19 mouse cellular contexts compared by ENCODE assay signal in the genomic region with DNA sequence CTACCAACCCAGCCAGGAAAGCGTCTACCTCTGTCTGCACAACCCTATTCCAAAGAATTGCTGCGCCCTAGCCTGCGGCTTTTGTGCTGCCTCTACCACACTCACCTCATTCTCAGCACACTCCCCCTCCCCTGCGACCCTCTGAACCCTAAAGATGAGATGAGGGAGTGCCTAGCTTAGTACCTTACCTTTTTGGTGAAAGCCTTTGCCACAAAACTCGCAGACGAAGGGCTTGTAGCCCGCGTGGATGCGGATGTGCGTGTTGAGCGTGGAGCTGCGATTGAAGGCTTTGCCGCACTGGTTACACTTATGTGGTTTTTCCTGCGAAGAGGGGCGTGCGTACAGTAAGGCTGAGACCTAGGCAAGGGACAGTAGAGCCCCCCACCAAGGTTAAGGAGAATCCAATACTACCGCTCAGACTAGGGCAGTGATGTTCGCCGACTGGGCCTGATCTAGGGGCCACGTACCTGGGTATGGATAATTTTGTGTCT. TPM values are rescaled to one million over a fixed set of nuclear protein-coding genes. Genes with fewer than 3 reads are reported as not detected.
DNase-seq lines count a peak whose midpoint lies in the region; ATAC-seq and TF ChIP-seq lines count a peak whose summit lies in the region.
"Had no signal": no experiment of that assay in that cellular context is flagged by ENCODE, and none has a peak within 500 bp of the region (broad histone marks: within the 10 kb centered on the region; RNA-seq: fewer than 3 reads in every experiment).

No protein-coding gene starts in this region.

- H3K27me3 ChIP-seq in forebrain, embryonic 11.5 days (ENCODE audit: control insufficient read depth, insufficient read depth, low read length): peaks cover 48% of the 10 kb centered on the region
- peaks cover 99% of the 10 kb centered on the region for H3K27me3 ChIP-seq in midbrain, embryonic 13.5 days

- peak overlapping the region; percentile 60 for H3K4me2 ChIP-seq in forebrain, embryonic 11.5 days (ENCODE audit: low read depth, low read length, severe bottlenecking)
- H3K4me2 ChIP-seq in midbrain, embryonic 13.5 days (replicated peaks): peak overlapping the region; percentile 37
- H3K4me2 ChIP-seq: heart, embryonic 15.5 days; lung, embryonic 15.5 days had no signal

- H3K36me3 ChIP-seq in forebrain, embryonic 11.5 days (ENCODE audit: control insufficient read depth, insufficient read depth, low read length): no peaks in the 10 kb centered on the region
- no peaks in the 10 kb centered on the region for H3K36me3 ChIP-seq in midbrain, embryonic 13.5 days
- H3K36me3 ChIP-seq: heart, embryonic 15.5 days; lung, embryonic 15.5 days had no signal

- no peak for TF ChIP-seq CTCF in layer of hippocampus, adult 2 months (conservative IDR thresholded peaks at IDR 0.05)
- TF ChIP-seq CTCF in brain, embryonic 14.5 days (IDR thresholded peaks at IDR 0.05; ENCODE audit: borderline replicate concordance, extremely low read depth, insufficient read depth, insufficient read length): no peak

- peak overlapping the region; percentile 92 for H3K27ac ChIP-seq in layer of hippocampus, adult 2 months
- peak overlapping the region; percentile 97 for H3K27ac ChIP-seq in forebrain, embryonic 11.5 days (ENCODE audit: low read depth, low read length)
- no peak overlapping the region; the same call in 1 of the 2 replicates for H3K27ac ChIP-seq in midbrain, embryonic 13.5 days
- H3K27ac ChIP-seq: heart, embryonic 15.5 days; kidney, postnatal 0 days; lung, embryonic 15.5 days had no signal

- WGBS in forebrain, embryonic 11.5 days: under 1% methylated on average over 20 of the region's 20 CpGs
- WGBS in midbrain, embryonic 13.5 days: 2% methylated on average over 20 of the region's 20 CpGs

- no peak for DNase-seq in layer of hippocampus, adult 2 months (ENCODE audit: low spot score in 2 of 2)
- DNase-seq in layer of hippocampus, adult 9-10 months (ENCODE audit: low spot score): no peak
- DNase-seq in brain, embryonic 14.5 days (ENCODE audit: low read depth): peak; percentile 66
- peak; percentile 61 for DNase-seq in forebrain, embryonic 11.5 days (ENCODE audit: low spot score)
- DNase-seq in adrenal gland, postnatal 10 days: no peak
- no peak for DNase-seq in lung, adult 18-20 months
- DNase-seq: adrenal gland, adult 2 months; gastrocnemius, postnatal 14 days; liver; thymus, postnatal 25 days had no signal

- no peak for TF ChIP-seq POLR2A in brain, embryonic 14.5 days (IDR thresholded peaks at IDR 0.05; ENCODE audit: borderline replicate concordance, extremely low read depth, insufficient read depth, insufficient read length, poor library complexity, severe bottlenecking)

- no peaks in the 10 kb centered on the region for H3K9me3 ChIP-seq in forebrain, embryonic 11.5 days (ENCODE audit: control insufficient read depth, low read length)
- no peaks in the 10 kb centered on the region for H3K9me3 ChIP-seq in midbrain, embryonic 13.5 days
- H3K9me3 ChIP-seq: heart, embryonic 15.5 days; lung, embryonic 15.5 days had no signal

- peak overlapping the region; percentile 91 for H3K9ac ChIP-seq in forebrain, embryonic 11.5 days (ENCODE audit: low read length)
- H3K9ac ChIP-seq in midbrain, embryonic 13.5 days (replicated peaks): peak overlapping the region; percentile 21
- H3K9ac ChIP-seq: heart, embryonic 15.5 days; lung, embryonic 15.5 days had no signal

- peak overlapping the region; percentile 61 for H3K4me3 ChIP-seq in layer of hippocampus, adult 2 months
- peak overlapping the region; percentile 60 for H3K4me3 ChIP-seq in forebrain, embryonic 11.5 days (ENCODE audit: low read depth, low read length)
- H3K4me3 ChIP-seq in midbrain, embryonic 13.5 days (replicated peaks): peak overlapping the region; percentile 33
- H3K4me3 ChIP-seq: lung, embryonic 15.5 days had no signal

- peaks cover 22% of the 10 kb centered on the region; the same call in 1 of the 2 replicates for H3K4me1 ChIP-seq in forebrain, embryonic 11.5 days (replicated peaks; ENCODE audit: control insufficient read depth, insufficient read depth, low read length)
- H3K4me1 ChIP-seq in midbrain, embryonic 13.5 days (replicated peaks): peaks cover 50% of the 10 kb centered on the region

- no peak for ATAC-seq in forebrain, embryonic 11.5 days (replicated peaks; ENCODE audit: low FRiP score)
- no peak for ATAC-seq in midbrain, embryonic 13.5 days
- no peak for ATAC-seq in activated CD4-positive, CD25-positive, alpha-beta regulatory T cell, adult 4 months
- ATAC-seq: hindbrain, embryonic 16.5 days had no signal

RNA-seq across cellular contexts. Expression of gene Fezf2, which starts 4.5 kb away (rescaled TPM):
- total RNA-seq in layer of hippocampus, adult 2 months (2021): 10 to 100 TPM; 40.4 to 46.2 TPM
- 16.5 and 79.1 TPM in 2 replicates for polyA plus RNA-seq in brain, embryonic 14.5 days (2012; rRNA removed)
- polyA plus RNA-seq in forebrain, embryonic 11.5 days (2014; fragmentation: Nextera tagmentation; extraction: Ambion mirVana): 47.5 and 51.5 TPM in 2 replicates
- 6.9 and 8.1 TPM in 2 replicates for polyA plus RNA-seq in midbrain, embryonic 13.5 days (2015; fragmentation: Nextera tagmentation; extraction: Ambion mirVana)
- not detected for total RNA-seq in adrenal gland, postnatal 10 days (2021)
- polyA plus RNA-seq in activated CD4-positive, CD25-positive, alpha-beta regulatory T cell, adult 4 months (2017; shearing (Covaris generic)): under 1 TPM in 1 of 2 experiments, not detected in 1; 0.15 TPM
- total RNA-seq: adrenal gland, adult 2 months; common myeloid progenitor, adult 5-6 weeks; gastrocnemius, postnatal 14 days had no signal
- polyA plus RNA-seq: adrenal gland, adult 2 months; kidney, postnatal 0 days; small intestine, adult 2 months; stomach, embryonic 16.5 days had no signal

RNA-seq across cellular contexts. Expression of gene 3830406C13Rik, which starts 59.5 kb away (rescaled TPM):
- total RNA-seq in layer of hippocampus, adult 2 months (2021): 10 to 100 TPM; 28.6 to 30.4 TPM
- 17.2 and 20.8 TPM in 2 replicates for polyA plus RNA-seq in brain, embryonic 14.5 days (2012; rRNA removed)
- polyA plus RNA-seq in forebrain, embryonic 11.5 days (2014; fragmentation: Nextera tagmentation; extraction: Ambion mirVana): 30.0 and 35.2 TPM in 2 replicates
- 28.5 and 31.9 TPM in 2 replicates for polyA plus RNA-seq in midbrain, embryonic 13.5 days (2015; fragmentation: Nextera tagmentation; extraction: Ambion mirVana)
- total RNA-seq in adrenal gland, postnatal 10 days (2021): 10 to 100 TPM; 30.0 to 42.2 TPM
- polyA plus RNA-seq in activated CD4-positive, CD25-positive, alpha-beta regulatory T cell, adult 4 months (2017; shearing (Covaris generic)): 100 to 1,000 TPM; 102 to 119 TPM

RNA-seq across cellular contexts. Expression of gene Gm49355, which starts 59.7 kb away (rescaled TPM):
- total RNA-seq in layer of hippocampus, adult 2 months (2021): under 1 TPM in 1 of 2 experiments, not detected in 1; 0.49 TPM
- polyA plus RNA-seq in brain, embryonic 14.5 days (2012; rRNA removed): 0.19 and 0.44 TPM in 2 replicates
- polyA plus RNA-seq in forebrain, embryonic 11.5 days (2014; fragmentation: Nextera tagmentation; extraction: Ambion mirVana): 0.23 TPM in 1 of 2 replicates, not detected in the other
- 0.15 and 0.17 TPM in 2 replicates for polyA plus RNA-seq in midbrain, embryonic 13.5 days (2015; fragmentation: Nextera tagmentation; extraction: Ambion mirVana)
- total RNA-seq in adrenal gland, postnatal 10 days (2021): under 1 TPM; 0.09 to 0.15 TPM
- under 1 TPM in 1 of 2 experiments, not detected in 1; 0.28 TPM for polyA plus RNA-seq in activated CD4-positive, CD25-positive, alpha-beta regulatory T cell, adult 4 months (2017; shearing (Covaris generic))
- total RNA-seq: common myeloid progenitor, adult 5-6 weeks had no signal
- polyA plus RNA-seq: adrenal gland, adult 2 months had no signal

Comparison
In these comparisons a context has a peak if more than half of its experiments do, and no peak if none do; other contexts are left out.
1. DNase-seq: peak in brain, embryonic 14.5 days (single experiment) and forebrain, embryonic 11.5 days (single experiment); none in layer of hippocampus, adult 2 months (0 of 2), layer of hippocampus, adult 9-10 months (single experiment), adrenal gland, postnatal 10 days (single experiment) and lung, adult 18-20 months (0 of 2).
2. Peak in every context shown above with its lines, with median percentiles within 50 percentile points of each other: H3K4me3 ChIP-seq.